Mouse (Mus musculus) myocyte (in vitro differentiated cells): Measurements from ENCODE around the gene Hdac9. TPM values are rescaled to one million over a fixed set of nuclear protein-coding genes. Genes with fewer than 3 reads are reported as not detected.

Experiments
- H3K27me3 ChIP-seq: one replicate; pipeline ENCODE4 v1.6.1; 2011; ENCODE audit not compliant: control insufficient read depth, insufficient read depth, insufficient read length
- H3K36me3 ChIP-seq: one replicate; pipeline ENCODE4 v1.6.1; 2011; ENCODE audit not compliant: control insufficient read depth, insufficient read depth
- H3K4me2 ChIP-seq: one replicate; pipeline ENCODE4 v1.6.1; 2011; ENCODE audit warnings: low read depth, control low read depth
- H3K4me3 ChIP-seq: one replicate; pipeline ENCODE4 v1.5.1; 2011; ENCODE audit warnings: mild to moderate bottlenecking, control low read depth, moderate library complexity
- H3K79me2 ChIP-seq: one replicate; pipeline ENCODE4 v1.6.1; 2011; ENCODE audit not compliant: control insufficient read depth, insufficient read depth
- H3ac ChIP-seq: one replicate; pipeline ENCODE4 v1.6.1; 2011; ENCODE audit not compliant: control insufficient read depth, insufficient read length
- CEBPB ChIP-seq: IDR thresholded peaks from 2 replicates; pipeline ENCODE4 v1.6.1; 2011; ENCODE audit warnings: mild to moderate bottlenecking, moderate library complexity; ENCODE audit not compliant: poor library complexity, insufficient read depth, severe bottlenecking
- E2F4 ChIP-seq: IDR thresholded peaks from one replicate; pipeline ENCODE4 v1.6.1; 2011; ENCODE audit warnings: mild to moderate bottlenecking, control low read depth, moderate library complexity; ENCODE audit not compliant: insufficient read depth
- MAX ChIP-seq: IDR thresholded peaks from one replicate; pipeline ENCODE4 v1.6.1; 2011; ENCODE audit warnings: low read depth, mild to moderate bottlenecking, control low read depth
- MYOD1 ChIP-seq, 3 experiments: IDR thresholded peaks; one replicate each; pipeline ENCODE4 v1.6.1; 2011; ENCODE audit warnings: control low read depth in 2 of 3, low read depth in 2 of 3, mild to moderate bottlenecking in 2 of 3, moderate library complexity in 1 of 3; ENCODE audit not compliant: insufficient read length in 2 of 3, control insufficient read depth in 1 of 3
- MYOG ChIP-seq, 3 experiments: IDR thresholded peaks; one replicate each; pipeline ENCODE4 v1.6.1; 2011; ENCODE audit warnings: control low read depth in 2 of 3, low read depth in 2 of 3, mild to moderate bottlenecking in 2 of 3; ENCODE audit not compliant: insufficient read length in 2 of 3, control insufficient read depth in 1 of 3, insufficient read depth in 1 of 3
- POLR2A ChIP-seq: IDR thresholded peaks from one replicate; pipeline ENCODE4 v1.6.1; 2011; ENCODE audit warnings: low read depth, mild to moderate bottlenecking, control low read depth, moderate library complexity; ENCODE audit not compliant: insufficient read length
- POLR2AphosphoS2 ChIP-seq: IDR thresholded peaks from one replicate; pipeline ENCODE4 v1.6.1; 2011; ENCODE audit warnings: low read depth, control low read depth; ENCODE audit not compliant: insufficient read length
- REST ChIP-seq: IDR thresholded peaks from one replicate; pipeline ENCODE4 v1.6.1; 2011; ENCODE audit warnings: mild to moderate bottlenecking, control low read depth, moderate library complexity; ENCODE audit not compliant: insufficient read depth, insufficient read length
- SRF ChIP-seq: IDR thresholded peaks from one replicate; pipeline ENCODE4 v1.6.1; 2011; ENCODE audit warnings: low read depth; ENCODE audit not compliant: control insufficient read depth, insufficient read length
- TCF12 ChIP-seq: IDR thresholded peaks from one replicate; pipeline ENCODE4 v1.6.1; 2011; ENCODE audit warnings: mild to moderate bottlenecking, control low read depth; ENCODE audit not compliant: poor library complexity, insufficient read depth, severe bottlenecking
- TCF3 ChIP-seq: IDR thresholded peaks from one replicate; pipeline ENCODE4 v1.6.1; 2011; ENCODE audit warnings: low read depth, control low read depth; ENCODE audit not compliant: insufficient read length
- USF1 ChIP-seq: IDR thresholded peaks from one replicate; pipeline ENCODE4 v1.6.1; 2011; ENCODE audit warnings: low read depth, mild to moderate bottlenecking, control low read depth, moderate library complexity
- polyA plus RNA-seq: library from polyadenylated mRNA; unstranded; fragments of >200 nt; fragmentation: generic; extraction: Trizol; gene quantifications from one replicate; pipeline ENCODE4 v1.2.1, GENCODE M21; 2012; ENCODE audit warnings: missing spikeins

Gene Hdac9
- polyA plus RNA-seq, 1 experiment, result 0.47 TPM

DNA sequence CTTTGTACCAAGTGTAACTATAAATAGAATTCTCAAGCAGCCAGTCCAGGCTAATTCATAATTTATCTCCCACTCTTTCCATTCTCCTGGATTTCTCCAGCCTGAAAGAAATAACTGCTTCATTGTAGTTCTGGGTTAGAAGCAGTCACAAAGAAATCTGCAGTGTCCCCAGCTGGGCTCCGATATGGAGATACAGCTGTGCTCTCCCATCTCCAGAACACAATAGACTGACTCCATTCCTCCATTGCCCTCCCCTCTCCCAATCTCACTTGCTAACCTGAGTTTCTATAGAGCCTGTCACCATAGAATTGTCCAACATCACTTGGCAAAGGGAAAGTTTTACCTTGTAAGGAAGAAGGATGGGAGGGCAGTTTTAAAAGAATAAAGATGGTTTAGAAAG, 218.9 kb downstream of the Hdac9 start:
- TF ChIP-seq POLR2A (no peak), REST (no peak), CEBPB (no peak), MYOD1 (IDR thresholded peaks at IDR 0.05; ENCODE audit: control insufficient read depth in 1 of 3, insufficient read length in 2 of 3, low read depth in 2 of 3) (no peak), SRF (no peak), MAX (no peak), MYOG (IDR thresholded peaks at IDR 0.05; ENCODE audit: control insufficient read depth in 1 of 3, insufficient read depth in 1 of 3, insufficient read length in 2 of 3, low read depth in 2 of 3) (no peak), POLR2AphosphoS2 (no peak), USF1 (no peak), TCF12 (no peak), E2F4 (no peak), TCF3 (no peak)
- Histone ChIP-seq H3K36me3 (no peaks in the 10 kb centered on the region), H3K4me2 (no peak overlapping the region), H3ac (no peak overlapping the region), H3K4me3 (no peak overlapping the region), H3K79me2 (no peaks in the 10 kb centered on the region), H3K27me3 (no peaks in the 10 kb centered on the region)

DNA sequence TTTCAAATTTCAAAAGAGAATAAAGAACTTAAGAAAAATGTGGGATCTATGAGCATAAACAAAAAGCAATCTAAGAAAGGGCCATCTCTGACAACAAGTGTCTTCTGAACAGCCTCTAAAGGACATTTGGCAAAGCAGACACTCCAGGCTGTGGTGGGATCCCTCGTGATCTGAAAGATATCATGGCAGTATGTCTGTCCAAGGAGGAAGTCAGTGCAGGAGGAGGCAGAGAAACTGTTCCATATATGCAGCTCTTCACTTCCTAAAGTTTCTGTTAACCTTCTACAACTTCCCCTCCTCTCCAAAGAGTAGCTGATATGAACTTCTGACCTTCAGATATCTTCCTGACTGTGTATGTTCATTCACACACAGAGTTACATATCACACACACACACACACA, 220.2 kb downstream of the Hdac9 start:
- Histone ChIP-seq H3ac (no peak overlapping the region), H3K36me3 (no peaks in the 10 kb centered on the region), H3K4me2 (no peak overlapping the region), H3K79me2 (no peaks in the 10 kb centered on the region), H3K27me3 (no peaks in the 10 kb centered on the region), H3K4me3 (no peak overlapping the region)
- no peak for TF ChIP-seq POLR2AphosphoS2
- TF ChIP-seq SRF, result no peak
- TF ChIP-seq MYOD1 (IDR thresholded peaks at IDR 0.05; ENCODE audit: control insufficient read depth in 1 of 3, insufficient read length in 2 of 3, low read depth in 2 of 3), result no peak
- TF ChIP-seq TCF3, result no peak
- TF ChIP-seq POLR2A, result no peak
- no peak for TF ChIP-seq CEBPB
- TF ChIP-seq USF1, result no peak
- TF ChIP-seq MYOG (IDR thresholded peaks at IDR 0.05; ENCODE audit: control insufficient read depth in 1 of 3, insufficient read depth in 1 of 3, insufficient read length in 2 of 3, low read depth in 2 of 3), result no peak
- no peak for TF ChIP-seq TCF12

- Histone ChIP-seq H3K36me3 (no peaks in the 10 kb centered on the region), H3K4me3 (no peak overlapping the region), H3K79me2 (no peaks in the 10 kb centered on the region), H3ac (no peak overlapping the region), H3K27me3 (no peaks in the 10 kb centered on the region), H3K4me2 (no peak overlapping the region)
- TF ChIP-seq SRF (no peak), REST (no peak), E2F4 (no peak), MYOD1 (IDR thresholded peaks at IDR 0.05; ENCODE audit: control insufficient read depth in 1 of 3, insufficient read length in 2 of 3, low read depth in 2 of 3) (no peak), MYOG (IDR thresholded peaks at IDR 0.05; ENCODE audit: control insufficient read depth in 1 of 3, insufficient read depth in 1 of 3, insufficient read length in 2 of 3, low read depth in 2 of 3) (no peak), TCF3 (no peak), USF1 (no peak), POLR2AphosphoS2 (no peak), TCF12 (no peak), CEBPB (no peak), MAX (no peak)
Observed at GRCm38 (mm10) chr12:34688941-34689340, 228.0 kb downstream of the Hdac9 start.

DNA sequence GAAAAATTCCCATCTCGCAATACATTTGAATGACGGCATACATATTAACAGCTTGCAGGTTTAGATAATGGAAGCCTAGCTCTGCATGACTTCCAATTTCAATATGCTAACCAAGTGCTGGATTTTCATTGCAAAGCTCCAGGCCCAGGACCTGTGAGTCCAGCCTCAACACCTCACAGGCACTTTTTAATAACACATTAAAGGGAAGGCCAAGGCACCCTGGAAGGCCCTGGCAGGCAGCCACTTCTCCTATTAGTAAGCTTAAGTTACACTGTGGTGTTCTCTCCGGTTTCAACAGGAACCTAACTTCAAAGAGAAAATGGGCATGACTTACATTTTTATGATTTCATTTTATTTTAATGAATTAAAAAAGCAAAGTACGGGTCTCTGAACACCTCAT, 233.5 kb downstream of the Hdac9 start:
- H3K79me2 ChIP-seq, result no peaks in the 10 kb centered on the region
- TF ChIP-seq MYOD1 (IDR thresholded peaks at IDR 0.05; ENCODE audit: control insufficient read depth in 1 of 3, insufficient read length in 2 of 3, low read depth in 2 of 3) (no peak), TCF12 (no peak), USF1 (no peak), CEBPB (no peak), POLR2A (no peak), MYOG (IDR thresholded peaks at IDR 0.05; ENCODE audit: control insufficient read depth in 1 of 3, insufficient read depth in 1 of 3, insufficient read length in 2 of 3, low read depth in 2 of 3) (no peak), REST (no peak), POLR2AphosphoS2 (no peak), E2F4 (no peak), TCF3 (no peak), SRF (no peak), MAX (no peak)
- H3K36me3 ChIP-seq, result no peaks in the 10 kb centered on the region
- no peak overlapping the region for H3K4me2 ChIP-seq
- H3K27me3 ChIP-seq, result no peaks in the 10 kb centered on the region
- H3ac ChIP-seq, result no peak overlapping the region
- H3K4me3 ChIP-seq, result no peak overlapping the region

GRCm38 (mm10) chr12:34682657-34683056, 234.2 kb downstream of the Hdac9 start:
- no peaks in the 10 kb centered on the region for H3K27me3 ChIP-seq
- no peaks in the 10 kb centered on the region for H3K79me2 ChIP-seq
- no peaks in the 10 kb centered on the region for H3K36me3 ChIP-seq
- no peak for TF ChIP-seq MYOD1 (IDR thresholded peaks at IDR 0.05; ENCODE audit: control insufficient read depth in 1 of 3, insufficient read length in 2 of 3, low read depth in 2 of 3)
- no peak overlapping the region for H3K4me2 ChIP-seq
- no peak overlapping the region for H3K4me3 ChIP-seq
- no peak overlapping the region for H3ac ChIP-seq
